Mouse (Mus musculus): Measurements from ENCODE around the gene Irf1.

DNA sequence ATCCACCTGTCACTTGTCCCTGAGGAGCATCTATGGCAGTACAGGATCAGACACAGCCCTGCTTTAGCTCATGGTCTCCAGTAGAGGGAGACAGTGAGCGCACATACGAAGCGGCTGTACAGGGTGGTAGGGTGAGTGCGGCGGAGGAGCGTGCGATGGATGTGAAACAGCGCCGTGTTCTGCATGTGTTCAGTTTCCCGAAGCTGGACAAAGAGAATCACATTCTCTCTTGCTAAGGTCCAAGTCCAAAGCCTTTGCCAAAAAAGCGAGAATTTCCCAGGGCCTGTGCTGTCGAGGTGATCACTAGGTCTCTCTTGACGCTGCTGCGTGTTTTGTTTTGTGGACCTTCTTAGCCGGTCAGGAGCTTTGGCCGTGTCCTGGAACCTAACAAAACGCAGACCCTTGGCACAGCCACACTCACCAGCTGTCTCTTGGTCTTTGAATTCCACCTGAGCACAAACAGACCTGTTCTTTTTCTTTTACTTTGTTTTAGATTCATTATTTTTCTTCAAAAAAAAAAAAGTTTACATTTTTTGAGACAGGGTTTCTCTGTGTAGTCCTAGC is 34.0 kb upstream of the Irf1 start:
- peak; percentile 97 for TF ChIP-seq CTCF (IDR thresholded peaks at IDR 0.05)
- TF ChIP-seq EP300 (IDR thresholded peaks at IDR 0.05), result no peak
